Mouse (Mus musculus) megakaryocyte progenitor cell, adult 5-6 weeks (primary cell): ENCODE measurements around the gene Prame. TPM values are rescaled to one million over a fixed set of nuclear protein-coding genes. Genes with fewer than 3 reads are reported as not detected.

Experiments used
- ATAC-seq: replicated peaks from 2 replicates; pipeline ENCODE4 v1.8.0; 2016; ENCODE audit warnings: mild to moderate bottlenecking, moderate TSS enrichment, inconsistent platforms; ENCODE audit not compliant: poor library complexity
- total RNA-seq, 2 experiments: library from RNA; stranded (forward) in 1 of 2; stranded (reverse) in 1 of 2; fragments of 157-497, 149-512 nt in 1 of 2; fragments of 200-1000 nt in 1 of 2; gene quantifications; 2 replicates each; pipeline versions ENCODE4 v1.2.3 to v1.2.4; 2015 to 2017

Prame gene
- total RNA-seq (2015) (not detected in 2 replicates), total RNA-seq (2017) (not detected in 2 replicates)

DNA sequence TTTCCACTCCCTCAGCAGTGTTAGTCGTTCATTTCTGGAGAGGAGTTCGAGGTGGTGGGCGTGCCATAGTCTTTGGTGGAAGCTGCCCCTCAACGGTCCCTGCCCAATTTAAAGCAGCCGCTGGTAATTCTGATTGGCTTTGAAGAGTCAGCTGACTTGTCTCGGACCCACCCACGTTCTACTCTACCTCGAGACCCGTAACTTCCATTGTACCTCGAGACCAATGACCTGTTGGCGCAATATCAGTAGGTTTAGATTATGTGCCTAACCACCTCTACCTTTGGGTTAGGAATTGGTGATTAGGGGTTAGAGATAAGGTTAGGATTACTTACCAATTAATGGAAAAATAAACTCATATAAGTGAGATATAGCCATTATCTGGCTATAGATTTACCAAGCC is at the start of gene Prame:
Gene Prame (minus strand): TSS at position 101 of the 400 bp plus-strand sequence.
- no peak for ATAC-seq

DNA sequence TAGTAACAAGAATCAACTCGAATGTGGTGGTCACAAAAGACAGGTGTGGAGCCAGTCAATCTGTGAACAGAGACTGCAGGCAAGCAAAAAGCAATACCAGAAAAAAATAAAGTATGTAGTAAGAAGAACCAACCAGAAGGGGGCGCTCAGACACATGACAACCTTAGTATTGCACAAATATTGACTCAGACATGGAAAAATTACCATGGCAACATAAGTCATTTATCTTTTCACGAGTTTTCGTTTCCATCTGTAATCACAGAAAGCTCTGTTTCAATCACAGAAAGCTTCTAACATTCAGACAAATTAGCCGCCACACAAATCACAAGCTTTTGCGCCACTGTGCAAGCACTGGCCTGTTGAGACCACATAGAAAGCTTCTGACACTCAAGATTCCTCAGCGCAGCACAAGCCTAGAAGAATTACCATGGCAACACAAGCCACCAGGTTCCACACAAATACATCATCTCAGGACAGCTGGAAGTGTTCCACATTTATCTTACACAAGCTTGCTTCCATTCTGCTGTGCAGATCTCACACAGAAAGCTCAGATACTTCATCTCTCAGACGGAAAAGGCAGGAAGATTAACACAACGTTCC is 24.8 kb upstream of the Prame start:
- ATAC-seq, result peak; percentile 63; the same call in 1 of the 2 replicates

DNA sequence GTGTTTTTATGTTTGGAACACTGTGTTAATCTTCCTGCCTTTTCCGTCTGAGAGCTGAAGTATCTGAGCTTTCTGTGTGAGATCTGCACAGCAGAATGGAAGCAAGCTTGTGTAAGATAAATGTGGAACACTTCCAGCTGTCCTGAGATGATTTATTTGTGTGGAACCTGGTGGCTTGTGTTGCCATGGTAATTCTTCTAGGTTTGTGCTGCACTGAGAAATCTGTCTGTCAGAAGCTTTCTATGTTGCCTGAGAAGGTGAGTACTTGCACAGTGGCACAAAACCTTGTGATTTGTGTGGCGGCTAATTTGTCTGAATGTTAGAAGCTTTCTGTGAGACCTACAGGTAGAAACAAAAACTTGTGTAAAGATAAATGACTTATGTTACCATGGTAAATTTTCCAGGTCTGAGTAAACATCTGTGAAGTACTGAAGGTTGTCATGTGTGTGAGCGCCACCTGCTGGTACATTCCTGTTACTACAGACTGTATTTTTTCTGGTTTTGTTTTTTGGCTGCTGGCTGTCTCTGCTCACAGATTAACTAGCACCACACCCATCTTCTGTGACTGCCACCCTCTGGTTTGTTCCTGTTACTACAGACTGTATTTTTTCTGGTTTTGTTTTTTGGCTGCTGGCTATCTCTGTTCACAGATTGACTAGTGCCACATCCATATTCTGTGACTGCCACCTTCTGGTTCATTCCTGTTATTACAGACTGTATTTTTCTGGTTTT is 26.0 kb downstream of the Prame start:
- ATAC-seq, result peak; percentile 97

DNA sequence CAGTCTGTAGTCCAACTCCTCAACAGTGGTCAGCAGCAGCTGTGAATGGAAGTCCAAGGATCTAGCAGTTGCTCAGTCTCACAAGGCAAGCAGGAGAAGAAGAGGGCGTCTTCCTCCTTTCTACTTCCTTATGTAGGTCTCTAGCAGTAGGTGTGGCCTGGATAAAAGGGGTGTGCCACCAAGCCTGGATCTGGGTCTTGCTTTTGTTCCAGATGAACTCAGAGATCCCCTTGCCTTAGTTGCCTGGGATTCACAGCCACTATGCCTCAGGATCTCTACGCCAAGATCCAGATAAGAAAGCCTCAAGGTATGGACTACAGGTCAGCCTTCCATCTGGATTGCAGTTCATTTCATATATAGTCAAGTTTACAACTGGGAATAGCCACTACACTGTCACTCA is 28.8 kb downstream of the Prame start, which contains the start of gene Nxf7:
Gene Nxf7 (minus strand): TSS at position 101 of the 400 bp plus-strand sequence.
- ATAC-seq, result no peak

DNA sequence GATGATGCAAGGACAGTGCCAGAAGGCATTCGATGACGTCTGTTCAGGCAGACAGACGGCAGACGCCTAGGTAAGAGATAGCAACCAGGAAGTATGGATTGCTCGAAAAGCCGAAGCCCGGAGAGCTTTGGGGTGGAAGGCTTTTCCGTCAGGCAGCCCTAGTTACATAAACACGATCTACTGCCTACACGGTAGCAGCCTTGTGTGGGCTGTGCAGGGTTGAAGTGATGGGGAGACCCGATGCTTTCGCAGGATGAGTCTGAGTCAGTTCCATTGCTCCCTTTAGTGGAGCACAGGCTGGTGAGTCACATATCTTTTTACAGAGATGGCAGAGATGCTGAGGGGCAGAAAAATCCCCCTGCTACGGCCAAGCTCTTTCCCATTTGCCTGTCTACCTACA is 29.4 kb downstream of the Prame start:
- no peak for ATAC-seq

DNA sequence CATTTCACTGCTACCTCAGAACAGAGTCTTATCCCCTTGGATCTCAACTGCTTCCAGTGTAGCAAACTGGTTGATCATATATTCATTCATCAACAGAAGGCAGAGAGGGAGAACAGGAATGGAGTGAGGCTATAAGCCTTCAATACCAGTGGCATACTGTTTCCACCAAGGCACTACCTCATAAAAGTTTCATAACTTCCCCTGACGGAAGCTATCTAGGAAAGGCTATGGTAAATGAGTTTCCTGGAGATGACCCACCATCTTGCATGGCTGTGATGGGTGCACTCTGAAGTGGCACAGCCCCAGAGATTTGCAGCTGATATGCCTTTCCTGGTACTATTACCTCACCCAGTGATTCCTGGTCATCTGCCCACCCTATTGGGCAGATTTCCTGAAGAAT is 51.1 kb downstream of the Prame start:
- ATAC-seq, result peak; percentile 52; the same call in 1 of the 2 replicates

DNA sequence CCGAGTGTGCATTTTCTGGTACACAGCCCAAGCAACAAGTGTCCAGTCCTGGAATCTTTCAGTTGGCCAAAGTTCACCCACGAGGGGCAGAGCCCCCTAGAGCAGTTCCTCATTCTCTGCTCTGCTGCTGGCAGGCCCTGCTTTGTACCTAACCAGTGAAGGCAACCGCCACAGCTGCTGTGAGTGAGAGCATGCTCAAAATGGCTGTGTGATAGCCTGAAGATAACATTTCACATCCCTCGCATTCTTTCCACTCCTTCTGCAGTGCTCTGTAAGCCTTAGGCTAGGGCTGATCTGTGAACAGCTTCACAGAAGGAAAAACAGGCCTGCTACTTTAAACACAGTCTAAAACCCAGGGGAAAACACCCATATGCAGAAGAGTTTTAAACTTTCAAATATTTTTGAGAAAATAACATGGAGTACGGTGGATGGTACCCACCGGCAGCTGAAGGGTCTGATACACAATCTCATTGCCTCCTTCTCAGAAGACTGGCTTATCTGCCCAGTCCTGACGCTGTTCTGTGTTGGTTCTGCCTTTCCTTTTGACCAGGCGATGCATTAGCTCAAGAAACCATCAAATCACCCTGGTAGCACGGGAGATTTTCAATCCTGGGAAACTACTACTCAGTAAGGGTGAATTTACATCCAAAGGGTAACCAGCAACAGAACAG is 52.4 kb downstream of the Prame start:
- ATAC-seq, result peak; percentile 62

DNA sequence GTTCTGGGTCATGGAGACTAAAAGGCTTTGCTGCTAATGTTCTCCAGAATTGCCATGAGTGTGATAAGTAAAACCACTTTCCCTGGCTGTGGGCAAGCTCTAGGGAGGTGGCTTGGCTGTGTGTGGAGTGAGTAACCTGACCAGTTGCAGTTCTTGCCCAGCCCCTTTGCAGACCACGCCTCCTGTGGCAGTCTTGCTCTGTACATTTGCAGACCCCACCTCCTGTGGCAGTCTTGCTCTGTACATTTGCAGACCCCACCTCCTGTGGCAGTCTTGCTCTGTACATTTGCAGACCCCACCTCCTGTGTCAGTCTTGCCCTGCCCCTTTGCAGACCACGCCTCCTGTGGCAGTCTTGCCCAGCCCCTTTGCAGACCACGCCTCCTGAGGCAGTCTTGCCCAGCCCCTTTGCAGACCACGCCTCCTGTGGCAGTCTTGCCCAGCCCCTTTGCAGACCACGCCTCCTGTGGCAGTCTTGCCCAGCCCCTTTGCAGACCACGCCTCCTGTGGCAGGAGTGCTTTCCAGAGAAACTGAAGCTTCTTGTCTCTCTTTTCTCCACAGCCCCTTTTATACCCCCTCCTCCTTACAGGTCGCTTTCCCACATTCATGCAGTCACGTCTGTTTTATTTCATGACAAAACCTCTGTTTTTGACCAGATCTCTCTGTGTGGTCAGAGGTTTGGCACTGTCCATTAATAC is 53.1 kb downstream of the Prame start:
- peak; percentile 55 for ATAC-seq

DNA sequence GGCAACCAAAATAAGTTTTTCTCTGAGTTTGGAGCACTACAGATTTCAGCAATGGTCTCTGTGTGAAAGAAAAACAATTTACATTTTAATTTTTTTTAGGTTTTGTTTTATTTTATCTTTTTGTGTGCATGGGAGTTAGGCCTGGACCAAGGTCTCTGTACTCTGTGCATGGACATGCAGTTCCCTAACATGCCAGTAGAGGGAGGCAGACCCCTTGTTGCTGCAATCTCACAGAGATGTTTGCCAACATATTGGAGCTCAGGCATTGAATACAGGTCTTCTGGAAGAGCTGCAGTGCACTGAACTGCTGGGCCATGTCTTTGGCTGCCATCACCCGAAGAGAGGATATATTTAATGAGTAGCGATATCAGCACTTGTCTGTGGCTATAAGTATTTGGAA is 58.0 kb downstream of the Prame start:
- peak; percentile 91 for ATAC-seq

DNA sequence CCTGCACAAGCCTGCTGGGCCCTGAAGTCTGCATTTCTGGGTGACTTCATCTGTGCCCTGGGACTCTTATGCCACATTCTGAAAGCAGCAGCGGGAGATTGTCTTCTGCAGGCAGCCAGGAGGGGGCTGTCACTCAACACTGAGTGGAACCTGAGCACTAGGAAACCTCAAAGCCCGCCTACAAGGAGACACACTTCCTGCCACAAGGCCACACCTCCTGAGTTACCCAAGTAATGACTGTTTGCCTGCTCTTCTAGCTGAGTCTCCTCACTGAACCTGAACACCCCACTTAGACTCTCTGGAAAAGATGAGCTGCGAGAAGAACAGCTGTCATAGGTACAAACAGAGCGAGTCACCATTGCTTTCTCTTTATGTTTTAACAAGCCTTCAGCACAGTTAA is 62.6 kb downstream of the Prame start:
- peak; percentile 62; the same call in 1 of the 2 replicates for ATAC-seq

Other genes with a start within 250 kb of the Prame start
- gene Gm7903, start 193.9 kb downstream of the Prame start, total RNA-seq (2015), result not detected in 2 replicates
- gene Gm7903, start 193.9 kb downstream of the Prame start, total RNA-seq (2017), result 0.30 TPM in 1 of 2 replicates, not detected in the other
- not detected in 2 replicates for gene AV320801, start 133.1 kb downstream of the Prame start, total RNA-seq (2015)
- not detected in 2 replicates for gene AV320801, start 133.1 kb downstream of the Prame start, total RNA-seq (2017)
- gene Nxf7, start 28.9 kb downstream of the Prame start, total RNA-seq (2015), result 0.66 and 1.0 TPM in 2 replicates
- 1.0 TPM in 1 of 2 replicates, not detected in the other for gene Nxf7, start 28.9 kb downstream of the Prame start, total RNA-seq (2017)
- not detected in 2 replicates for gene Tcp11x2, start 66.1 kb upstream of the Prame start, total RNA-seq (2015)
- gene Tcp11x2, start 66.1 kb upstream of the Prame start, total RNA-seq (2017), result not detected in 2 replicates
- gene Tmsb15a, start 97.6 kb upstream of the Prame start, total RNA-seq (2015), result not detected in 2 replicates
- gene Tmsb15a, start 97.6 kb upstream of the Prame start, total RNA-seq (2017), result not detected in 2 replicates
- 10.7 and 11.3 TPM in 2 replicates for gene Armcx5, start 115.0 kb upstream of the Prame start, total RNA-seq (2015)
- 6.7 and 7.6 TPM in 2 replicates for gene Armcx5, start 115.0 kb upstream of the Prame start, total RNA-seq (2017)
- gene Gprasp1, start 115.0 kb upstream of the Prame start, total RNA-seq (2015), result 13.5 and 19.9 TPM in 2 replicates
- gene Gprasp1, start 115.0 kb upstream of the Prame start, total RNA-seq (2017), result 21.0 and 32.2 TPM in 2 replicates
- 23.0 and 26.4 TPM in 2 replicates for gene Bhlhb9, start 169.9 kb upstream of the Prame start, total RNA-seq (2015)
- 27.8 and 30.1 TPM in 2 replicates for gene Bhlhb9, start 169.9 kb upstream of the Prame start, total RNA-seq (2017)
- 0.74 TPM in 1 of 2 replicates, not detected in the other for gene Gprasp2, start 211.3 kb upstream of the Prame start, total RNA-seq (2015)
- gene Gprasp2, start 211.3 kb upstream of the Prame start, total RNA-seq (2017), result 0.17 and 0.98 TPM in 2 replicates